Mouse (Mus musculus): ENCODE measurements around the gene Gpc3. TPM values are rescaled to one million over a fixed set of nuclear protein-coding genes. Genes with fewer than 3 reads are reported as not detected.

Gene Gpc3
- polyA plus RNA-seq, 1 experiment from 2014 or later = 229 TPM

DNA sequence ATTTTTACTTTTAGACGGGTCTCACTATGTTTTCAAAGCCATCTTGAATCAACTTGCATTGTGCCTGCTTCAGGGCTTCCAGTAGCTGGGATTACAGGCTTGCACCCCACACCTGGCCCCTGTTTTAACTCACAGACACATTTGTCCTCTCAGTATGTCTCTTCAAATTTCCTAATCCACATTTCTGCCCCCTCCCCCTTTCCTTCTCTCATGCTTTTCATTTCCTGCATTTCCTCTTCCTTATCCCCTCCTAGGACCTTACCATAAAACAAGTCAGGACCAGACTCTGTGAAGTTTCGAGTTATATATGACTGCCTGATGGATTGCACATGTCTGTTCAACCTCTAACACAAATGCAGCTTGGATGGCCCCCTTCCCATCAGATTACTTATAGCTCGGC lies 167.2 kb downstream of the Gpc3 start:
- no peaks in the 10 kb centered on the region for H3K9me3 ChIP-seq
- DNase-seq (ENCODE audit: extremely low spot score, low spot score) = no peak
- WGBS = 69% methylated on average over 3 of the region's 3 CpGs
- H3K36me3 ChIP-seq (replicated peaks) = no peaks in the 10 kb centered on the region
- no peak overlapping the region for H3K27ac ChIP-seq
- H3K4me1 ChIP-seq = peaks cover 18% of the 10 kb centered on the region
- peaks cover 18% of the 10 kb centered on the region for H3K27me3 ChIP-seq (ENCODE audit: poor library complexity, severe bottlenecking)
- H3K4me3 ChIP-seq = no peak overlapping the region

DNA sequence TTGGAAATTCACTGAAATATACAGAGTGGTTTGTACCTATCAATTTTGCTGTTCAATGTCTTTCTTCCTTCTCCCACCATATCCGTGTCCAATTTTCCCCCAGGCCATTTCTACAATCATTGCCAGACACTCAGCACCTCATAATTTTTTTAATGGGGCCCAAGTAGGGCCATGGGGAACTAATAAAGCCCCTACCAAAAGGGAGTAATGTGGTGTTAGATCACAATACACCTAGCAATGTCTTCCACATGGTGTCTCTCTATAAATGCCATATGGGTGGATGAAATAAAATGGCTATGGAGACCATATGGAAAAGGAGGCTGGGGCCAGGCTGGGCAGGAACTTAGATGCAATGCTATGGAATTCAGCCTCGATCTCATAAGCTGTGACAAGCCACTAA lies 168.8 kb downstream of the Gpc3 start:
- peaks cover 15% of the 10 kb centered on the region for H3K27me3 ChIP-seq (ENCODE audit: poor library complexity, severe bottlenecking)
- 75% methylated on average over 2 of the region's 2 CpGs for WGBS
- peaks cover 15% of the 10 kb centered on the region for H3K4me1 ChIP-seq
- DNase-seq (ENCODE audit: extremely low spot score, low spot score) = no peak
- no peak overlapping the region for H3K4me3 ChIP-seq
- no peaks in the 10 kb centered on the region for H3K9me3 ChIP-seq
- H3K36me3 ChIP-seq (replicated peaks) = no peaks in the 10 kb centered on the region
- H3K27ac ChIP-seq = no peak overlapping the region

DNA sequence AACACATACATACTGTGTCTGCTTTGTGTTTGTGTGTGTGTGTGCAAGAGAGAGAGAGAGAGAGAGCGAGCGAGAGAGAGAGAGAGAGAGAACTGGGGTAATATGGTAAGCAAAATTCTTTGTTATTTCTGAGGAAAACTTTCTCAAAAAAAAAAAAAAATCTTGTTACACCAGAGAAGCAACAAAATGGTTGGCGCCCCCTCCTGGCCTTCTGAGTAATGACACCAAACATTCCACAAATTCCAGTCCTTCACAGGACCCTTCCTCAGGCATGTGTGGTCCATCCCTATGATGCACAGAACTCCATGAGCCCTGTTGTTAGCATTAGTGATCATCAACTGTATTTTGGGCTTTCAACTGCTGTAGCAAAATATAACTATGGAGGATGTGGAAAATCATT lies 172.0 kb downstream of the Gpc3 start:
- WGBS = 42% methylated on average over 3 of the region's 3 CpGs
- Histone ChIP-seq H3K27ac (no peak overlapping the region), H3K4me1 (no peaks in the 10 kb centered on the region), H3K4me3 (no peak overlapping the region), H3K27me3 (ENCODE audit: poor library complexity, severe bottlenecking) (peaks cover 4% of the 10 kb centered on the region; the same call in 1 of the 2 replicates), H3K9me3 (no peaks in the 10 kb centered on the region), H3K36me3 (replicated peaks) (no peaks in the 10 kb centered on the region)
- DNase-seq (ENCODE audit: extremely low spot score, low spot score) = no peak

DNA sequence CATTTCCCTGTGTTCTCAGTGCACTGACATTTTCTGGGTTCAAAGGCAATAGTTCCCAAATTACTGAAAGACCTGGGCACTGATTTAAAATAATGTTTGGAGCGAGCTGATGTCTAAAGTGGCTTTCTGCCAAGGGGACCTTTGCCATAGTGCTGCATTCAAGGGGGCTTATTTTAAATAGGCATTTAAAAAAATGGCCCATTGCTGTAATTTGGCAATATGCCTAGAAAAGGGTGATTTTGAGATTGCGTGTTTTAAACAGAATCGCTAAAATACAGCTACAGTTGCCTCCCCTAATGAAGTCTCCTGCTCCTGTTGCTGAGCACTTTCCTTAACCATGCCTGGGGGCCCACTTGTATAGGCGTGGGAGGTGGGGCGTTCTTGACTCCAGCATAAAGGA lies 174.3 kb downstream of the Gpc3 start:
- no peak for DNase-seq (ENCODE audit: extremely low spot score, low spot score)
- 86% methylated on average over 5 of the region's 5 CpGs for WGBS

DNA sequence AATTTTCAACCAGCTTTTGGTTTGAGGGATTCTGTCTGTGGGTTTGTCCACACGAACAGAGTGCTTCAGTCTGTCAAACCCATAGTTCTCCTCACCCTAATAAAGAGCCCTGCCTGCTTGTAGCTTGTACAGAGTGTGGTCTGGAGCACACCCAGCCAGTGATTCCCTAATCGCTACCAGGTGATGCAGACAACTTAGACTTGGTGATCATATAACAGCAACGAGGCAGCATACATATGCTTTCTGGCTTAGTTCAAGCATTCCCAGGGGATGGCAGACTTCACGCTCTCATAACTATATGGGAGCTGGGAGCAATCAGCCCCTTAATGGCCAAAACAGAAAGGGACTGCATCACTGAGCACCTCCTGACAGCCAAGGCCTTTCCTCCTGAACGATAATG lies 188.1 kb downstream of the Gpc3 start:
- Histone ChIP-seq H3K4me1 (no peaks in the 10 kb centered on the region), H3K4me3 (no peak overlapping the region), H3K9me3 (no peaks in the 10 kb centered on the region), H3K27ac (no peak overlapping the region), H3K36me3 (replicated peaks) (peaks cover 9% of the 10 kb centered on the region), H3K27me3 (ENCODE audit: poor library complexity, severe bottlenecking) (0 out of 2 replicates have a peak, but pooled peaks cover 5% of the 10 kb centered on the region)
- no peak for DNase-seq (ENCODE audit: extremely low spot score, low spot score)
- WGBS = 78% methylated on average over 5 of the region's 5 CpGs

More for the DNA sequence above, 174.3 kb downstream of the Gpc3 start:
- H3K27ac ChIP-seq = no peak overlapping the region
- no peaks in the 10 kb centered on the region; the same call in 1 of the 2 replicates for H3K27me3 ChIP-seq (ENCODE audit: poor library complexity, severe bottlenecking)
- H3K9me3 ChIP-seq = no peaks in the 10 kb centered on the region
- no peak overlapping the region for H3K4me3 ChIP-seq
- no peaks in the 10 kb centered on the region for H3K36me3 ChIP-seq (replicated peaks)
- no peaks in the 10 kb centered on the region for H3K4me1 ChIP-seq

DNA sequence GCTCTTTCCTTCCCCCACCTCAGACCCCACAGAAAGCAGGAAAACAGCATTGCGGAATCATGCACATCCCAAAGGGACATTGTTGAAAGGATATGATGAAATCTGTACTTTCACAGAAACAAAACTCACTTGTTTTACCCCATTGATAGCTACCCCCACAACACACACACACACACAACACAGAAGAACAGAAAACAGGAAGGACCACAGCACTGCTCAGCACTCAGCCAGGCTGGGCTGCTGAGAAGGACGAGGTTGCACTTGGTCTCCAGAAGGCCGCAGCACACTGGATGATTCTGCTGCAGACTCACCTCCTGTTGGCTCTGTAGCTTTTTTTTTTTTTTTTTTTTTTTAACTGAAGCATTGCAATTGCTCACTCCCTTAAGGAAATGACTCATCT lies 193.9 kb downstream of the Gpc3 start:
- no peak for DNase-seq (ENCODE audit: extremely low spot score, low spot score)
- no peaks in the 10 kb centered on the region for H3K36me3 ChIP-seq (replicated peaks)
- WGBS = 65% methylated on average over 3 of the region's 3 CpGs
- no peak overlapping the region for H3K4me3 ChIP-seq
- H3K9me3 ChIP-seq = no peaks in the 10 kb centered on the region
- H3K4me1 ChIP-seq = no peaks in the 10 kb centered on the region
- no peak overlapping the region for H3K27ac ChIP-seq
- peaks cover 9% of the 10 kb centered on the region; the same call in 1 of the 2 replicates for H3K27me3 ChIP-seq (ENCODE audit: poor library complexity, severe bottlenecking)

DNA sequence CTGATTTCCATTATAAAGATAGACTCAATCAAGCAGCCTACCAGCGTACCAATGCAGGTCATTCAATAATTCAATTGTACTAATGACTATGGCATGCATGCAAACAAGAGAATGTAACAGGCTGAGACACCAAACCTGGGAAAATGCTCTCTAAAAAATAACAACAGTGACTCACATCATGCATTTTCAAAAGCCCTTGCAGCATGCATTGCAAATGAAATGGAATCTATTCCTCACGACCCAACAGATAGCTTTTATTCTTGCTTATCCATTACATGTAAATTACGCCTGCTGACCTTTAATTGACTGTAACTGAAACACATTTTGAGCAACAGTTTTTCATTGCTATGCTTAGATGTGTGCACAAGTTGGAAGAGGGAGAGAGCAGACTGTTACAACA lies 200.8 kb downstream of the Gpc3 start:
- no peak for DNase-seq (ENCODE audit: extremely low spot score, low spot score)
- H3K27me3 ChIP-seq (ENCODE audit: poor library complexity, severe bottlenecking) = peaks cover 13% of the 10 kb centered on the region; the same call in 1 of the 2 replicates
- no peaks in the 10 kb centered on the region for H3K36me3 ChIP-seq (replicated peaks)
- 83% methylated on average over 3 of the region's 3 CpGs for WGBS
- no peak overlapping the region for H3K27ac ChIP-seq
- H3K9me3 ChIP-seq = no peaks in the 10 kb centered on the region
- H3K4me1 ChIP-seq = no peaks in the 10 kb centered on the region
- no peak overlapping the region for H3K4me3 ChIP-seq

DNA sequence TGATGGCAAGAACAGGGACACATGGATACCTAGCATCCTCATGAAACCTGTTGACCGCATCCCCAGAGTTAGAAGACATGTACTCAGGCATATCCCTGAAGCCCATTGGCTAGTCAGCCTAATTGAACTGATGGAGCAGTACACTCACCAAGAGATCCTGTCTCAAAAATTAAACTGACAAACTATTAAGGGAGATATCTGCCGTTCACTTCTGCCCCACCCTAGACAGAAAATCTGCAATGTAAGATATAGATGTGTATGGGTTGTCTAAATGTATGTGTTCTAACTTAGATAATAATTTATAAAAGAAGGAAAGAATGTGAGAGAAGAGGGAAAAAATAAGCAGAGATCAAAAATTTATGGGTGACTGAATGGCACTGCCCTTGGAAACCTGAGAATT lies 212.6 kb downstream of the Gpc3 start:
- H3K4me3 ChIP-seq = no peak overlapping the region
- no peak for DNase-seq (ENCODE audit: extremely low spot score, low spot score)
- no peaks in the 10 kb centered on the region for H3K4me1 ChIP-seq
- H3K9me3 ChIP-seq = no peaks in the 10 kb centered on the region
- WGBS = 95% methylated on average over 2 of the region's 2 CpGs
- H3K36me3 ChIP-seq (replicated peaks) = no peaks in the 10 kb centered on the region; the same call in 1 of the 2 replicates
- no peaks in the 10 kb centered on the region for H3K27me3 ChIP-seq (ENCODE audit: poor library complexity, severe bottlenecking)
- H3K27ac ChIP-seq = no peak overlapping the region

DNA sequence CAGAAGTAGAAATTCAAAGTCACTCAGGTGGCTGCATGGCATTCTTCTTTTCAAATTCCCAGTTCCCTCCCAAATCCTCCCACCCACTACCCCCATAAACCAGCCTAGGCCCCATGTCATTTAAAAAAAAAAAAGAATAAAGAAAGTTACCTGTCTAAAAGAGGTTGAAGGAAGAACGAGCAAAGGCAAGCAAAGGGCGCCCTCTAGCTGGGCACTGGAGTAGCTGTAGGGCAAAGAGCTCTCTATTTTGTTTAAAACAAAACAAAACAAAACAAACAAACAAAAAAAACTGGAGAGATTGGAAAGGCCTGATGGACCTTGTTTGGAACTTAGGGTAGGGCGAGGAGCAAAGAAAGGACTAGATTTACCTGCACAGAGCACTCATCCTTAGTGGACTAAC lies 238.6 kb downstream of the Gpc3 start:
- Histone ChIP-seq H3K27ac (no peak overlapping the region), H3K27me3 (ENCODE audit: poor library complexity, severe bottlenecking) (peaks cover 5% of the 10 kb centered on the region; the same call in 1 of the 2 replicates), H3K9me3 (no peaks in the 10 kb centered on the region), H3K4me1 (peaks cover 12% of the 10 kb centered on the region), H3K4me3 (no peak overlapping the region), H3K36me3 (replicated peaks) (no peaks in the 10 kb centered on the region)
- no peak for DNase-seq (ENCODE audit: extremely low spot score, low spot score)
- 62% methylated on average over 3 of the region's 3 CpGs for WGBS

DNA sequence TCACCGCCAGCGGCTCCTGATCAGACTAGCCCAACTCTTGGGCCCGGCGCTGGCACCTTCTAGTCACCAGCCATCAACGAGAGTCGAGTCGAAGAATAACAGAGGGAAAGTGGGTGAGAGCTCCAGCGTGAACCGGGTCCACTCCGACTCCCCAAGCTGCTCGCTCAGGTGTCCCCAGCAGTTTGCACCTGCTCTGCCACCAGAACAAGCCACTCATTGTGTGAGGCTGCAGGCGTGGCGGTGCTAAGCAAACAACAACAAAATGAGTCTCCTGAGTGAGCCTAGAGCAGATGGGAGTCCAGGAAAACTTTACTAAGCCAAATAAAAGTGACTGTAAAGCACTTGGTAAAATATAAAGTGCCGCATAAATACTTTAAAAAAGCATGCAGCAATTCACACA lies 239.5 kb downstream of the Gpc3 start:
- Histone ChIP-seq H3K36me3 (replicated peaks) (no peaks in the 10 kb centered on the region), H3K9me3 (no peaks in the 10 kb centered on the region), H3K4me3 (no peak overlapping the region), H3K27ac (peak overlapping the region; percentile 30; the same call in 1 of the 2 replicates), H3K4me1 (peaks cover 21% of the 10 kb centered on the region), H3K27me3 (ENCODE audit: poor library complexity, severe bottlenecking) (peaks cover 11% of the 10 kb centered on the region; the same call in 1 of the 2 replicates)
- 91% methylated on average over 14 of the region's 14 CpGs for WGBS
- DNase-seq (ENCODE audit: extremely low spot score, low spot score) = no peak

DNA sequence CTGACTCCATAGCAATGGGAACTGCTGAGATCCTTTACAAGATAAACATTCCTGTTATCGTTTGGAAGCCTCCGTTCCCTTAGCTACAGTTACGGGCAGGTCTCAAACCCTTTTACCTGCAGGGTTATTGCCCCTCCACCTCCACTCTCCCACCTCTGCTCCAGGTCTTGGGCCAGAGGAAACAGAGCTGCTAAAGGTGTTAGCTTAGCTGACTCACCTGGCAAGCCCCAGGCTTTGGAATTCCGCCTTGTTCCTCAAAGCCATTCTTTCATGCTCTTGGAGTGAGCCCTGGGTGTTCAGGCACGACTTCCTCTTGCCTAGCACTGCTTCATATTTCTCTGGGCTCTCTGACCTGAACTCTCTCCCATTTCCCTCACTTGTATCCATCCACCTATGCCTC lies 241.3 kb downstream of the Gpc3 start:
- WGBS = 78% methylated on average over 5 of the region's 5 CpGs
- no peaks in the 10 kb centered on the region for H3K36me3 ChIP-seq (replicated peaks)
- peaks cover 32% of the 10 kb centered on the region for H3K4me1 ChIP-seq
- H3K27me3 ChIP-seq (ENCODE audit: poor library complexity, severe bottlenecking) = peaks cover 12% of the 10 kb centered on the region; the same call in 1 of the 2 replicates
- no peak overlapping the region for H3K27ac ChIP-seq
- no peak overlapping the region for H3K4me3 ChIP-seq
- no peak for DNase-seq (ENCODE audit: extremely low spot score, low spot score)
- H3K9me3 ChIP-seq = no peaks in the 10 kb centered on the region

DNA sequence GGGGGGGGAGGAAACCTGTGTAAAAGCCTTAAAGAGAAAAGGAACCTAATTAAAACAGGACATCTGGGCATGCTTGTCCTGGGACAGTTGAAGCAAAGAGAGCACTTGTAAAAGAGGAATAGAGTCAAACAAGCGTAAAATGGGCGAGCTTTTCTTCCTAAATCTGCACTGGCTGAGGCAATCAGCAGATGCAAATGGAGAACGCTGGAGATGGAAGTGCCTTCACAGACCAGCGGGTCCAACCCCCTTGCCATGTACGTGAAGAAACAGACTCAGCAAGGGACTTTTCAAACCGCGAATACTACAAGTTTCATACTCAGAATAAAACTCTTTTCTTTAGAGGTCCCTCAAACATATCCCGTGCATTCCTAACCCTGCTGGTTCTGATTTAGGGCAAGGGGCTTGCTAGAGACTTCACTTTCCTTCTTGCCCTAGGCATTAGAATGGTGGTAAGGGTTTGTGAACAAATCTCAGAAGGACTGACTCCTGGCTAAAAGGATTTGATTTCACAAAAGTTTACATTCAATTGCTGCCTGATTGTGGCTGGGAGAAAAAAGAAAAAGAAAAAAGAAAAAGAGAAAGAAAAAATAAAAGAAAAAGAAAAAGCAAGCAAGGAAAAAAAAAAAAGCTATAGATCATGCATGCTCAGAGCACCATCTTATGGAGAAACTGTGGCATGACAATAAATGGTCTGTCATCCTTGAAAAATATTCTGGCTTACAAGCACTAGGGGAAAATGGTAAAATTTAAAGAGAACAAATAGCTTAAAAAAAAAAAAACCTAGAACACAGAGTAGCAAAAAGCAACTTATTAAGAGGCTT lies 243.6 kb downstream of the Gpc3 start:
- DNase-seq (ENCODE audit: extremely low spot score, low spot score) = peak; percentile 48
- Histone ChIP-seq H3K4me1 (peaks cover 47% of the 10 kb centered on the region), H3K9me3 (no peaks in the 10 kb centered on the region), H3K36me3 (replicated peaks) (no peaks in the 10 kb centered on the region), H3K27me3 (ENCODE audit: poor library complexity, severe bottlenecking) (peaks cover 19% of the 10 kb centered on the region), H3K27ac (peak overlapping the region; percentile 81), H3K4me3 (peak overlapping the region; percentile 18; the same call in 1 of the 2 replicates)
- 14% methylated on average over 8 of the region's 8 CpGs for WGBS

DNA sequence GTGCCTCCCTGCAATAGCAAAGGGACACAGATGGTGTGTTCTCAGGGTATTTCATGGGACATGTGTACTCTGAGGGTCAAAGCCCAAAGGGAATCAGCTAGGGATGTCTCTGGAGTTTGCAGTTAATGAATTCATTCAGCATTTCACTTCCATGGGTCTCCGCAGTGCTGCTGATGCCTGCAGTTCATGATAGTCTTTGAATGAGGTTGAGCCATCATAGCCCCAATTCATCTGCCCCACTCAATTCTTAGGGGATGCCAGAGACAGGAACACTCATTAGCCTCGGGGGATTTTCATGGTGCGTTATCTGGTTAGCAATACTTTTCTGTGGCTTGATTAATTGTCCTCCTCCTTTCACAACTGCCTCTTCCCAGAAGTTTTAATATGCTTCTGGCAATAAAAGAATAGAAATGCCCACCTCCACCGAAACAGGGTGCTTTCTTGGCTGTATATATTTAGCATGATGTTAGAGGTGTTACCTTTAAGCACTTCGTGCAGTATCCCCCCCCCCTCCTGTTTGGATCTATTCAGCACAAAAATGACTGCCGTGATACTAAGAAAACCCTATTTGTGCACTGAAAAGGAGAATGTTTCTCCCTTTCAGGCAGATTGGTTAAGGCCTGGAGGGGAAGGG lies 244.3 kb downstream of the Gpc3 start:
- peak overlapping the region; percentile 81 for H3K27ac ChIP-seq
- DNase-seq (ENCODE audit: extremely low spot score, low spot score) = peak; percentile 18
- H3K9me3 ChIP-seq = no peaks in the 10 kb centered on the region
- peaks cover 19% of the 10 kb centered on the region for H3K27me3 ChIP-seq (ENCODE audit: poor library complexity, severe bottlenecking)
- peaks cover 43% of the 10 kb centered on the region for H3K4me1 ChIP-seq
- peaks cover 4% of the 10 kb centered on the region; the same call in 1 of the 2 replicates for H3K36me3 ChIP-seq (replicated peaks)
- H3K4me3 ChIP-seq = peak overlapping the region; percentile 18; the same call in 1 of the 2 replicates
- WGBS = 27% methylated on average over 6 of the region's 6 CpGs
